Mouse (Mus musculus) thymus, postnatal 4 days (tissue): ENCODE measurements around the gene Rnf39.

Experiments used
- DNase-seq: peaks from one replicate; pipeline ENCODE4 v3.0.0; 2021

The Rnf39 gene

GRCm38 (mm10) chr17:36943691-36944090, 973 bp downstream of the Rnf39 start:
- no peak for DNase-seq

- DNase-seq = peak; percentile 70
These were observed 1.5 kb downstream of the Rnf39 start for GRCm38 (mm10) chr17:36944121-36944775.

- peak; percentile 61 for DNase-seq
These were observed 4.5 kb downstream of the Rnf39 start for GRCm38 (mm10) chr17:36947051-36947819.

- no peak for DNase-seq
These were observed 5.6 kb downstream of the Rnf39 start for GRCm38 (mm10) chr17:36948286-36948685.

GRCm38 (mm10) chr17:36949265-36949664, 6.5 kb downstream of the Rnf39 start:
- DNase-seq = no peak

GRCm38 (mm10) chr17:36950981-36951947, 8.5 kb downstream of the Rnf39 start, which contains the start of gene Ppp1r11:
Gene Ppp1r11 (minus strand): TSS chr17:36951741.
- peak; percentile 91 for DNase-seq

GRCm38 (mm10) chr17:36952631-36953030, 9.9 kb downstream of the Rnf39 start:
- DNase-seq = no peak

- DNase-seq = no peak
These were observed 10.3 kb downstream of the Rnf39 start for GRCm38 (mm10) chr17:36953062-36953461.

- DNase-seq = peak; percentile 86
These were observed 15.5 kb downstream of the Rnf39 start, which contains the start of the genes Znrd1 and Znrd1as for GRCm38 (mm10) chr17:36957999-36958743. Gene Znrd1 (minus strand): TSS chr17:36958559. Gene Znrd1as (plus strand): TSS chr17:36958592.

- peak; percentile 27 for DNase-seq
These were observed 16.2 kb downstream of the Rnf39 start for GRCm38 (mm10) chr17:36958884-36959283.

GRCm38 (mm10) chr17:36961125-36961524, 18.4 kb downstream of the Rnf39 start:
- DNase-seq = no peak

- no peak for DNase-seq
These were observed 24.2 kb downstream of the Rnf39 start for GRCm38 (mm10) chr17:36966875-36967274.

GRCm38 (mm10) chr17:36970316-36970890, 27.7 kb downstream of the Rnf39 start:
- no peak for DNase-seq

GRCm38 (mm10) chr17:36971172-36971850, 28.6 kb downstream of the Rnf39 start:
- no peak for DNase-seq

- DNase-seq = peak; percentile 42
These were observed 30.1 kb downstream of the Rnf39 start for GRCm38 (mm10) chr17:36972791-36973190.

GRCm38 (mm10) chr17:36973271-36973787, 30.6 kb downstream of the Rnf39 start:
- no peak for DNase-seq

GRCm38 (mm10) chr17:36981221-36981813, 38.6 kb downstream of the Rnf39 start, which contains the start of gene 2410137M14Rik:
Gene 2410137M14Rik (minus strand): TSS chr17:36981237.
- DNase-seq = no peak

GRCm38 (mm10) chr17:36981845-36982244, 39.1 kb downstream of the Rnf39 start:
- no peak for DNase-seq

- no peak for DNase-seq
These were observed 39.8 kb downstream of the Rnf39 start for GRCm38 (mm10) chr17:36982253-36983155.
